Mouse (Mus musculus): ENCODE data around the gene Slc35b2.
A peak's percentile ranks its signal among the peaks of the same experiment; 100 is the strongest.

Slc35b2 gene

GRCm38 (mm10) chr17:45564531-45565084, 934 bp downstream of the Slc35b2 start:
- DNase-seq (ENCODE audit: low spot score in 2 of 2): no peak

- no peak for DNase-seq (ENCODE audit: low spot score in 2 of 2)
Observed at GRCm38 (mm10) chr17:45565103-45565502, 1.4 kb downstream of the Slc35b2 start.

- DNase-seq (ENCODE audit: low spot score in 2 of 2): no peak
Observed at GRCm38 (mm10) chr17:45566031-45566359, 2.3 kb downstream of the Slc35b2 start.

- no peak for DNase-seq (ENCODE audit: low spot score in 2 of 2)
Observed at GRCm38 (mm10) chr17:45566360-45567161, 2.9 kb downstream of the Slc35b2 start.

- no peak for DNase-seq (ENCODE audit: low spot score in 2 of 2)
Observed at GRCm38 (mm10) chr17:45567162-45567601, 3.5 kb downstream of the Slc35b2 start.

GRCm38 (mm10) chr17:45568990-45569389, 5.3 kb downstream of the Slc35b2 start:
- DNase-seq (ENCODE audit: low spot score in 2 of 2): no peak

- DNase-seq (ENCODE audit: low spot score in 2 of 2): no peak
Observed at GRCm38 (mm10) chr17:45569999-45570398, 6.3 kb downstream of the Slc35b2 start.

GRCm38 (mm10) chr17:45572103-45573086, 8.7 kb downstream of the Slc35b2 start:
- DNase-seq (ENCODE audit: low spot score in 2 of 2): peak in 1 of 2 experiments; percentile 75

GRCm38 (mm10) chr17:45573087-45573779, 9.6 kb downstream of the Slc35b2 start, which contains the start of gene Hsp90ab1:
Gene Hsp90ab1, minus strand, starts transcription at chr17:45573271.
- peak; percentile 94 to 99 for DNase-seq (ENCODE audit: low spot score in 2 of 2)

- peak; percentile 89 to 98 for DNase-seq (ENCODE audit: low spot score in 2 of 2)
Observed at GRCm38 (mm10) chr17:45573780-45574123, 10.1 kb downstream of the Slc35b2 start.

- peak; percentile 74 to 86 for DNase-seq (ENCODE audit: low spot score in 2 of 2)
Observed at GRCm38 (mm10) chr17:45574129-45574761, 10.6 kb downstream of the Slc35b2 start.

- DNase-seq (ENCODE audit: low spot score in 2 of 2): no peak
Observed at GRCm38 (mm10) chr17:45575123-45575897, 11.6 kb downstream of the Slc35b2 start.

GRCm38 (mm10) chr17:45578242-45578641, 14.6 kb downstream of the Slc35b2 start:
- no peak for DNase-seq (ENCODE audit: low spot score in 2 of 2)

- no peak for DNase-seq (ENCODE audit: low spot score in 2 of 2)
Observed at GRCm38 (mm10) chr17:45578843-45579242, 15.2 kb downstream of the Slc35b2 start.

- DNase-seq (ENCODE audit: low spot score in 2 of 2): no peak
Observed at GRCm38 (mm10) chr17:45579554-45579953, 15.9 kb downstream of the Slc35b2 start.

GRCm38 (mm10) chr17:45580958-45581477, 17.3 kb downstream of the Slc35b2 start:
- DNase-seq (ENCODE audit: low spot score in 2 of 2): no peak

- DNase-seq (ENCODE audit: low spot score in 2 of 2): peak in 1 of 2 experiments; percentile 76
Observed at GRCm38 (mm10) chr17:45581567-45581983, 17.9 kb downstream of the Slc35b2 start.

GRCm38 (mm10) chr17:45582188-45582587, 18.5 kb downstream of the Slc35b2 start:
- no peak for DNase-seq (ENCODE audit: low spot score in 2 of 2)

GRCm38 (mm10) chr17:45582715-45583355, 19.2 kb downstream of the Slc35b2 start:
- DNase-seq (ENCODE audit: low spot score in 2 of 2): no peak

Data from left cerebral cortex, adult 9 months (tissue).